Mouse (Mus musculus) thymus, adult 2 months (tissue): ENCODE measurements around the gene Pip5k1b. TPM values are rescaled to one million over a fixed set of nuclear protein-coding genes. Genes with fewer than 3 reads are reported as not detected.

Experiments used
- DNase-seq: peaks from one replicate; pipeline ENCODE4 v3.0.0; 2021
- H3K27ac ChIP-seq: fragments of 200-500 bp; 2 replicates; pipeline ENCODE4 v1.5.1; 2012; ENCODE audit warnings: low read length, control low read depth; ENCODE audit not compliant: control insufficient read depth, insufficient read depth
- H3K27me3 ChIP-seq: fragments of 200-500 bp; 2 replicates; pipeline ENCODE4 v1.6.1; 2012; ENCODE audit warnings: mild to moderate bottlenecking, low read length, moderate library complexity, mixed read lengths; ENCODE audit not compliant: control insufficient read depth, insufficient read depth
- H3K36me3 ChIP-seq: fragments of 200-500 bp; 2 replicates; pipeline ENCODE4 v1.6.1; 2012; ENCODE audit warnings: mild to moderate bottlenecking, low read length, moderate library complexity; ENCODE audit not compliant: control insufficient read depth, insufficient read depth
- H3K4me1 ChIP-seq: fragments of 200-500 bp; replicated peaks from 2 replicates; pipeline ENCODE4 v1.6.1; 2012; ENCODE audit warnings: low read length; ENCODE audit not compliant: control insufficient read depth, insufficient read depth
- H3K4me3 ChIP-seq: fragments of 200-500 bp; 2 replicates; pipeline ENCODE4 v1.5.1; 2012; ENCODE audit warnings: mild to moderate bottlenecking, low read length, control low read depth, moderate library complexity; ENCODE audit not compliant: control insufficient read depth, insufficient read depth
- CTCF ChIP-seq: fragments of 200-500 bp; IDR thresholded peaks from 2 replicates; pipeline ENCODE4 v1.5.1; 2012; ENCODE audit warnings: mild to moderate bottlenecking, control low read depth, low read length, moderate library complexity, borderline replicate concordance; ENCODE audit not compliant: control insufficient read depth, poor library complexity, insufficient read depth; ENCODE audit errors: extremely low read depth
- POLR2A ChIP-seq: fragments of 200-500 bp; IDR thresholded peaks from 2 replicates; pipeline ENCODE4 v1.6.1; 2012; ENCODE audit warnings: mild to moderate bottlenecking, low read length, control low read depth, moderate library complexity; ENCODE audit not compliant: control insufficient read depth, poor library complexity, insufficient read depth; ENCODE audit errors: extremely low read depth
- WGBS: fragments of 180-500 bp; shearing (Covaris S2); methylation state at CpG from one replicate; pipeline ENCODE4 v1.1.7; 2018; 5-methylcytosine and 5-hydroxymethylcytosine counted together
- polyA plus RNA-seq: library from polyadenylated mRNA; depleted of rRNA; stranded (reverse); fragments of >200 nt; gene quantifications from 2 replicates; pipeline ENCODE4 v1.2.3, GENCODE M21; 2012

Gene Pip5k1b
- polyA plus RNA-seq, 1 experiment = 5.0 TPM

GRCm38 (mm10) chr19:24323841-24324613 lies 231.6 kb downstream of the Pip5k1b start:
- Histone ChIP-seq H3K36me3 (no peaks in the 10 kb centered on the region), H3K4me3 (no peak overlapping the region), H3K27ac (no peak overlapping the region), H3K27me3 (no peaks in the 10 kb centered on the region), H3K4me1 (no peaks in the 10 kb centered on the region)
- DNase-seq = no peak
- 89% methylated on average over 10 of the region's 10 CpGs for WGBS
- no peak for TF ChIP-seq CTCF
- TF ChIP-seq POLR2A = no peak

GRCm38 (mm10) chr19:24321900-24322311 lies 233.8 kb downstream of the Pip5k1b start:
- TF ChIP-seq CTCF (no peak), POLR2A (no peak)
- DNase-seq = no peak
- Histone ChIP-seq H3K27me3 (no peaks in the 10 kb centered on the region), H3K4me3 (no peak overlapping the region), H3K36me3 (no peaks in the 10 kb centered on the region), H3K27ac (no peak overlapping the region), H3K4me1 (no peaks in the 10 kb centered on the region)
- 92% methylated on average over 8 of the region's 8 CpGs for WGBS

GRCm38 (mm10) chr19:24321211-24321899 lies 234.3 kb downstream of the Pip5k1b start:
- Histone ChIP-seq H3K36me3 (no peaks in the 10 kb centered on the region), H3K4me3 (no peak overlapping the region), H3K27me3 (no peaks in the 10 kb centered on the region), H3K27ac (no peak overlapping the region), H3K4me1 (no peaks in the 10 kb centered on the region)
- 93% methylated on average over 6 of the region's 6 CpGs for WGBS
- no peak for TF ChIP-seq CTCF
- no peak for TF ChIP-seq POLR2A
- no peak for DNase-seq

- H3K36me3 ChIP-seq = no peaks in the 10 kb centered on the region
- TF ChIP-seq POLR2A (no peak), CTCF (no peak)
- no peaks in the 10 kb centered on the region for H3K27me3 ChIP-seq
- H3K4me3 ChIP-seq = no peak overlapping the region
- no peak for DNase-seq
- H3K4me1 ChIP-seq = no peaks in the 10 kb centered on the region
- H3K27ac ChIP-seq = no peak overlapping the region
- WGBS = 93% methylated on average over 10 of the region's 10 CpGs
These were observed 237.5 kb downstream of the Pip5k1b start for GRCm38 (mm10) chr19:24318172-24318571.

- Histone ChIP-seq H3K4me3 (no peak overlapping the region), H3K4me1 (no peaks in the 10 kb centered on the region), H3K27ac (no peak overlapping the region), H3K27me3 (no peaks in the 10 kb centered on the region), H3K36me3 (no peaks in the 10 kb centered on the region)
- TF ChIP-seq POLR2A = no peak
- TF ChIP-seq CTCF = no peak
- 89% methylated on average over 2 of the region's 2 CpGs for WGBS
- no peak for DNase-seq
These were observed 237.9 kb downstream of the Pip5k1b start for GRCm38 (mm10) chr19:24317731-24318130.

GRCm38 (mm10) chr19:24317038-24317591 lies 238.6 kb downstream of the Pip5k1b start:
- no peaks in the 10 kb centered on the region for H3K36me3 ChIP-seq
- no peak for DNase-seq
- no peak for TF ChIP-seq POLR2A
- no peak for TF ChIP-seq CTCF
- H3K4me1 ChIP-seq = no peaks in the 10 kb centered on the region
- H3K4me3 ChIP-seq = no peak overlapping the region
- no peak overlapping the region for H3K27ac ChIP-seq
- 94% methylated on average over 15 of the region's 15 CpGs for WGBS
- H3K27me3 ChIP-seq = no peaks in the 10 kb centered on the region
